Mouse (Mus musculus): ENCODE results near the gene Gm20708.
"Not testable (repeated sequence)": the region's sequence is repeated elsewhere in the genome, so short reads cannot be mapped to it uniquely, and the experiment has no call there.

Gm20708 gene

DNA sequence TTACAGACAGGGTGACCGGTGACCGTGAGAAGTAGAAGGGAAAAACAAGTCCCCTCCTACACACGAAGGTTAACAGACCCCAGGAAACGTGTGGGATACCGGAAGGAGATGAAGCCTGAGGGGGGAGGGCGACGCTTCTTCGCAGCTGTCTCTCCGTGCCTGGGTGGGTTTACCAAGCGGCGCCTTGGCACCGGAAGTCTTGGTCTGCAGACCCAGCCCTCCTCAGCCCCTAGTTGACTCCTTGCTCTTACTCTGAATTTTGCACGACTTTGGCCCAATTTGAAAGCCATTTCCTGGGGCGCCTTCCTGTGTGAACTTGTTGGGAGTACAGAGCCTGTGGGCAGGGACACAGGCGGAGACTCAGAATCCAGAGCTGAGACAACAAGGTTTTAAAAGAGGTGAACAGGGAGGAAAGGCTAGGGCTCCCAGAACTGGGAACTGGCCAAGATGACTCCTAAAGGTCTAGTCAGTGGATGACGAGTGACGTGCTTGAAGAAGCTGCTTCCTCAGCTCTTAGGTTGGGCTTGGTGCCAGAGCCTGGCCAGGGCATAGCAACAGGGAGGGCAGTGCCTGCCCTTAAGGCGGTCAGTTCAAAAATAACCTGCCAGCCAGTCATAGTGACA is 28.2 kb upstream of the Gm20708 start:
- DNase-seq (ENCODE audit: low read depth) = peak; percentile 36

DNA sequence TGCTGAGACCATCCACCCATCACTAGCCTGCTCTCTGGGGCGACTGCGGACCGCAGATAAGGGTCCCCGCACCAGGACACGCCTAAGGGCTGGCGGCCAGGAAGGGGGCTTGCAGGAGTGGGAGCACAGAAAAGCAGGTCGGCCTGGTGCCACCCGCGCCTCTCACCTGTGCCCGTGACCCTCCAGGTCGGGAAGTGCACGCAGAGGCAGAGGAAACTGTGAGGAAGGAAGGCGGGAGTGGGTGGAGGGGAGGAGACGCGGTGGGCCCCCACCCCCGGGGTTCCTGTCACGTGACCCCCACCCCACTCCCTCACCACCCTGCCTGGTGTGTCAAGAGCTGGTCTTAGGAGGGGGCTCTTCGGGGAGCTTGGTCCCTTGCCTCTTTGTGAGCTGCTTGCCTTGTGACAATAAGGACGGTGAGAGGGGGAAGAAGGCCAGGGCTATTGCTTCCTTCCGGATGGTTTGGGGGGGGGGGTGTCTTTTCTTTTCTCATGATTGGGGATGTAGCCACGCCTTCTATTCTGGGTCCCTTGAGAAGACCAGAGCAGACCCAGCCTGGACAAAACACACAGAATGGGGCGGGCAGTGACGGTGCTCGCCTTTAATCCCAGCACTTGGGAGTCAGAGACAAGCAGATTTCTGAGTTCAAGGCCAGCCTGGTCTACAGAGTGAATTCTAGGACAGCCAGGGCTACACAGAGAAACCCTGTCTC is 27.3 kb upstream of the Gm20708 start, which contains the start of the genes Tmc8 and Tmc6:
Tmc8 (plus strand) TSS at position 84 of the 712 bp plus-strand sequence.
Tmc6 (minus strand) TSS at position 206 of the 712 bp plus-strand sequence.
- peak; percentile 47 for DNase-seq (ENCODE audit: low read depth)

DNA sequence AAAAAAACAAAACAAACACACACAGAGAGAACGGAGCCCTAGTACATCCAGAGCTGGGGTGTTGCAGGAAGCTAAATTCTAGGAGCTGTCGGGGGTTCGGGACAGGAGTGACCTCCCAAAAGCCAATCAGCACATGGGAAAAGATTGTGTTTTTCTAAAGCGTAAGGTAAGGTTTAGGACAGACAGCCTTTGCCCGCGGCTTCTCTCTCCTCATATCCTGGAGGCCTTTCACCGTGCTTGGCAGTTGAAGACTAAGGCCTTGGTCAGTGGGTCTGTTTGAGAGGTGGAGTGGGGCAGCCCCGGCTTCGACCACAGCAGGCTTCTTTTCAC is 26.8 kb upstream of the Gm20708 start:
- DNase-seq (ENCODE audit: low read depth) = peak; percentile 24

DNA sequence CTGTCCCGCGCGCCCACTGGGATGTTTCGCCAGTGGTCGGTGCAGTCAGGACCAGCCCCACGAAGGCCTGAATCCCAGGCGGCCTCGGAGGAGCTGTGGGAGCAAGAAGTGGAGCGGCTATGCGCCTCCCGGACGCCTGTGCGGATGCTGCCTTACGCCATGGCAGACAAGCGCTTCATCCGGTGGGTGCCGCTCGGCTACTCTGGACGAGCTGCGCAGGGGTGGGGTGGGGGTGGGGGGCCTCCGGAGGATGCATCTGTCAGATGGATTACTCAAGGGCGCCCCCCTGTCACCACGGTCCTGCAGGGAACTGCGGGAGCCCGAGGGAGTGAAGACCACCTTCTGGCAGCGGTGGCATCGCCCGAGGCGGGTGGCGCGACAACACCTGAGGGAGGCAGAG is 26.4 kb upstream of the Gm20708 start:
- peak; percentile 53 for DNase-seq (ENCODE audit: low read depth)

DNA sequence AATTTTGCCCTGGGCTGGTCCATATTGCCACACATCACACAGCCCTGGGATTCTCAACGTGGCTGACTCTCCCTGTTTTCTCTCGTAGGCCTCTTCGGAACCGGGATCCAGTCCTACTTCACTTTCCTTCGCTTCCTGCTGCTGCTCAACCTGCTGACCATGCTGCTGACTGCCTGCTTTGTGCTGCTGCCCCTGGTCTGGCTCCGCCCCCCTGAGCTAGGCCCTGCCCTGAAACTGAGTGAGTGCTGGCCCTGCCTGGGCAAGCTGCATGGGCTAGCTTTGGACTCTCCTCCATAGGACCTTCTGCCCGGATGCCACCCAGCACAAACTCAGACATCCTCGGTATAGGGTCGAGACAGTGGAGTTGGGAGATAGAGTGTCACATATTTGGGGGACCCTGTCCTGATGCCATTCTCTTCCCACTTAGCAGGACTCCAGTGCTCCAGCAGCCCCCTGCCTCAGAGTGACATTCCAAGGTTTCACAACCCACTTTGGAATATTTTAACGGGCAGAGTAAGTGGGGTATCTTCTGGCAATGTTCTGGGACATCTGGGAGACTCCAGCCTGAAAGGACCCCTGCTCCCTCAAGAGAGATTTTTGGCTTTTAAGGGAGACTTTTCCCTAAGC is 25.7 kb upstream of the Gm20708 start:
- DNase-seq (ENCODE audit: low read depth) = no peak

DNA sequence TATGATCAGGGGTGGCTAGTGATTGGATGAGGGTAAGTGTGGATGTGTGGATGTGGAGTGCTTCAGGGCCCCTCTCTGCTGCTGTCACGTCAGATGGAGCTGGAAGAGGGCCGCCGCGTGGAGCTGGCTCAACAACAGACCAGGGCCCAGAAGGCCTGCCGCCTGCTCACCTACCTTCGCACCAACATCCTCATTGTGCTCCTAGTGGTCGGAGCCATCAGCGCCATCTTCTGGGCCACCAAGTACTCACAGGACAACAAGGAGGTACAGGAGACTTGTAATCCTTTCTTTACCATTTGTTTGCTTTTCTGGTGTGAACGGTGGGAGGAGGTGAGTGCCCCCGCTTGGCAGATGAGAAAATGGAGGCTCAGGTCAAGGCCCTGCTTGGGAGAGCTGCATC is 23.2 kb upstream of the Gm20708 start:
- DNase-seq (ENCODE audit: low read depth) = peak; percentile 33

GRCm38 (mm10) chr11:117788481-117788880 is 21.0 kb upstream of the Gm20708 start:
- not testable (repeated sequence) for DNase-seq (ENCODE audit: low read depth)

DNA sequence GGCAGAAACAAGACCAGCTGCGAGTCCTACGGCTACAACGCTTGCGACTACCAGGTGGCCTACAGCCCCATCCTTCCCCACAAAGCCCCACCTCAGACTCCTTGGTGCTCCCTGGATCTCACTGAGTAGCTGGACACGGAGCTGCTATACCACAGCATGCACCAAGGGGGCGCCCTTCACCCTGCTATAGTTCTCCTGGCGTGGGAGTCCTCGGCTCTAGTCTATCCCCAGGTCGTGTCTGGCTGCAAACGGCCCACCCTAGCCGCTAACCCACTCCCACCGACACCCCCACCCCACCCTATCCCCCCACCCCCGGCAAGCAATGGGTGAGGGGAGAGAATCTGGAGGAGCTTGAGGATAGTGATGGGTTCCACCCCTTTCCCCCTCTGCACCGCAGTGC is 19.2 kb upstream of the Gm20708 start:
- peak; percentile 63 for DNase-seq (ENCODE audit: low read depth)

GRCm38 (mm10) chr11:117790703-117791440 is 18.6 kb upstream of the Gm20708 start:
- peak; percentile 40 for DNase-seq (ENCODE audit: low read depth)

GRCm38 (mm10) chr11:117791441-117791761 is 18.1 kb upstream of the Gm20708 start:
- no peak for DNase-seq (ENCODE audit: low read depth)

DNA sequence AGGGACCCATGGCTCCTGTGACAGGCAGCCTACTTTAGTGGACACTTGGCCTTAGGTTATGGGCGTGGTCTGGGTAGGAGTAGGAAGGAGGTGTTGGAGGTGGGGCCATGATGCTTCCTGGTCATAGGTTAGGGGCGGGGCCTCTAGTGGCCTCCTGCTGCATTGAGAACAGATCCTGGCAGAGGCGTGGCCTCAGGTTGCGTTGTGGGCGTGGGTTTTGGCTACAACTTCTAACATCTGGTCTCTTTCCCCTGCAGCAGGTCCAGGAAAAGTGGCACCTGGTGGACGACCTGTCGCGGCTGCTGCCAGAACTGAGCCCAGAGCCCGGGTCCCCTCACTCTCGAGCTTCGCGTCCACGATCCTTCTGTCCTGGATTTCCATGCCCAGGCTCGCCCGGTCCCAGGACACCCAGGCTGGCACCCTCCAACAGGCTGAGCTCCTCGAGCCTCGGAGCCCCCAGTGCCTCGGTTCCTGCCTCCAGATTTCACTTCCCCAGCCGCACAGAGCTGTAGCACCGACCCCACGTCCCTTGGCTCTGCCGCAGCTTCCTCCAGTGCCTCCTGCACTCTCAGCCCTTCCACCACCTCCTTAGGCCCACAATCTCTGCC is 17.1 kb upstream of the Gm20708 start:
- DNase-seq (ENCODE audit: low read depth) = peak; percentile 87

DNA sequence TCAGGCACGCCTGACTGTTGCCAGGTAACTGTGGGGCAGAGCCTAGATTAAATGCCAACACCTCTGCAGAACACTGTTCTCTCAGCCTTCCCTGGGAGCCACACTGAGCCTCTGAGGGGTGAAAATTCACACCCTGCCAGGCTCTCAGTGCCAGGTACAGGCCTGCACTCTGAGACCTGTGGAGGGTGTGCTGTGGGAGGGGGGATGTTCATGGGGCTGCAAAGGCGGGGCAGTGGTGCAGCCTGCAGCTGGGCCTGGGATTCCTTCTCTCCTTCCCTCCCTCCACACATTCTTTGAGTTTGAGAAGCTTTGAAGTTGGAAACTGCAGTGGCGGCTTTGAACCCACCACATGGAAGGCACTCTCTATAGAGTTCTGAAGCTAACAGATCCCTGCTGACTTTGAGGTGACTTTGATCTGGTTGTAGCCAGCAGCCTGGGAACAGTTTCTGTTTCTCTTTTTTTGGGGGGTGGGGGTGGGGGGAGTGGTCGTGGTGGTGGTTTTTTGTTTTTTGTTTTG is 15.4 kb upstream of the Gm20708 start:
- no peak for DNase-seq (ENCODE audit: low read depth)

DNA sequence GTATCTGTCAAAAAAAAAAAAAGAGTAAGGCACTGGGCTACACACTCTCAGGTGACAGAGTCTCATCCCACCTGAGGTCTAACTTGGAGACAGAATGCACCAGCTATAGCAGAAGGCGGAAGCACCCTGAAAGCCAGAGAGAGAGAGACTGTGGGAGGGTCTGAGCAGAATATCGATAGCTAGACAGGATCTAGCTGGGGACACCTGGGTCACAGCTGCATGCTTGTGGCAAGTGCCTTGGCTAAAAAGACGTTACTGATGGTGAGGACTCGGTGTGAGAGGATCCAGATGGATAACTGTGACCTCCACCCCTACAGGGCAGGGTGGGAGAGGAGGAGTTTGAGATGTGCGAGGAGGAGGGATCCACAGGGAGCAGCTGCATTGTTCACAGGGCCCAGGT is 12.5 kb upstream of the Gm20708 start:
- DNase-seq (ENCODE audit: low read depth) = peak; percentile 30

- DNase-seq (ENCODE audit: low read depth) = peak; percentile 84
Measured at GRCm38 (mm10) chr11:117797511-117798159, 11.8 kb upstream of the Gm20708 start, which contains the start of gene 6030468B19Rik. TSS of gene 6030468B19Rik (plus strand) at chr11:117797660.

DNA sequence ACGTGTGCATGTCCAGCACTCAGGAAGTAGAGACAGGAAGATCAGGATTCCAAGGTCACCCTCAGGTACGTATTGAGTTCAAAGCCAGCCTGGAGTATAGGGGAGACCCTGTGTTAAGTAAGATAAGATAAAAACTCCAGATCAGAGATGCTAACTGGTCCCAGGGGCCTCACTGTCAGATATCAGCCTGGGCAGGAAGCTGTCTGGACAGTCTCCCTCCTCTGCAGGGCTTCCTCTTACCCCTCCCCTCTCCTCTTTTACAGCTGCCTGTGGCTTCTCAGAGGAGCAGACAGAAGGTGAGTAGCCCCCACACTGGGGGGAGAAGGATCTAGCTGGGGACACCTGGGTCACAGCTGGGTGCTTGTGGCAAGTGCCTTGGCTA is 11.3 kb upstream of the Gm20708 start:
- peak; percentile 33 for DNase-seq (ENCODE audit: low read depth)

DNA sequence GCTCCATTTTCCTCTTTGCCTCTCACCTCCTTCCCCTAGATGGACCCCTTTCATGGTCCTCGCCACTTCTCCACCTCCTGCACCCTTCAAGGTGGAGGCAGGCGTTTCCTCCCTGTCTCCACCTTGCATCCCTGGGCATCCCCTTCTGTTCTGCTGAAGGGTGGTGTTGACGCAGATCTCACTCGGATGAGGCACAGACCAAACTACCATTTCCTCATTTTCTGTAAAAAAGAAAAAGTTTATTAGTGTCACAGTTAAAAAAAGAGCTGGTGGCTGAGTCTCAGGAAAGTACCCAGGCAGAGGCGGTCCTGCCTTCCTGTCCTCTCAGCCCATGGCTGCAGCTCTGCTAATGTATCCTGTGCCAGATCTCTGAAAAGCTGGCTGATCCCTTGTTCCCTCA is 10.3 kb upstream of the Gm20708 start:
- no peak for DNase-seq (ENCODE audit: low read depth)

GRCm38 (mm10) chr11:117800038-117800437 is 9.4 kb upstream of the Gm20708 start:
- no peak for DNase-seq (ENCODE audit: low read depth)

DNA sequence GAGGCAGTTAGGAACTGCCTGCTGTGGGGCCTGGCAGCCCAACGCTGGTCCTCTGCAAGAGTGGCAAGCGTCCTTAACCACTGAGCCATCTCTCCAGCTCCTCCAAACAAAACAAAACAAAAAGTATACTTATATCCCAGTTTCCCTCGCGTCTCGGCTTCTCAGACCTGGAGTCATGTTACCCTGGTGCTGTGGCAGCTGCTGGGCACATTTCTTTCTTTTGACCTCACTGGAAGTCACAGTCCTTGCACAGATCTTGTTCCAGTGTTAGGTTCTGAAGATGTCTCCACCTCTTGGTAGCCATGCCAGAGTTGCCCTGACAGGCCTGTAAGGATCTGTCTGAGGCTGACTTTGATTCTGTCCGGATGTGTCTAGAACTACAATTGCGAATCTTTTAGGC is 7.8 kb upstream of the Gm20708 start:
- DNase-seq (ENCODE audit: low read depth) = no peak

DNA sequence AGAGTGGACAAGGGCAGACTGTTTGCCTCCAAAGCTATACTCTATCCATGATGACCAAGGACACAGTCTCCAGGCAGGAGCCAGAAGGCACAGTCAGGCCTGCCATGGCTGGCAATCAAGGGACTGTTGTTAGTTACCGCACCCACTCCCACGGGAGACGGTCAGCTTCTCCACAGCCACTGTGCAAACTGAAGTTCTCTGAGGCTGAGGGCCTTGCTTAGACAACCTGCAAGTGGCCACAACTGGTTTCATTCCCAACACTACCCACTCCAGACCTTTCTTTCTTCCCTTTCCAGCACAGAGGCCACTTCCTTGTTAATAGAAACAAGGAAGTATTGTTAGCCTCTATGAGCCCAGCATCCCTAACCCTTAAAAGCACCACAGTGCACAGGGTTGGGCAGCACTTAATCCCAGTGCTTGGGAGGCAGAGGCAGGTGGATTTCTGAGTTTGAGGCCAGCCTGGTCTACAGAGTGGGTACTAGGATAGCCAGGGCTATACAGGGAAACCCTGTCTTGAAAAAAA is 6.2 kb upstream of the Gm20708 start:
- DNase-seq (ENCODE audit: low read depth) = no peak

DNA sequence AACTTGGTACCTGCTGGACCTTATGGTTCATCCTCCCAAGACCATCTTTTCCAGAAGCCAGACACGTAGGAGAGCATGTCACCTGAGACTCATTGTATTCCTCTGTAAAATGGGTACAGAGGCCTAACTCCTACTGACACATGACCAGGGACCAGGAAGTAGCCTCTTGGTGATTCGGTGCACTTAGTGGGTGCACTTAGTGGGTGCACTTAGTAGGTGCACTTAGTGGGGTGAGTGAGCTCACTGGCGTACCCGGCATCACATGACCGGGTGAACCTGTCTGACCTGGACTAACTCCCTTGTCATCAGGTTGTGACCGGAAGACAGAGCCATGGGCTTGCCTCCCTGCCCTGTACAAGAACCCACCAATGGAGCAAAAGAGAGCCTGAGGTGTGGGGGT is 2.7 kb upstream of the Gm20708 start:
- no peak for DNase-seq (ENCODE audit: low read depth)

DNA sequence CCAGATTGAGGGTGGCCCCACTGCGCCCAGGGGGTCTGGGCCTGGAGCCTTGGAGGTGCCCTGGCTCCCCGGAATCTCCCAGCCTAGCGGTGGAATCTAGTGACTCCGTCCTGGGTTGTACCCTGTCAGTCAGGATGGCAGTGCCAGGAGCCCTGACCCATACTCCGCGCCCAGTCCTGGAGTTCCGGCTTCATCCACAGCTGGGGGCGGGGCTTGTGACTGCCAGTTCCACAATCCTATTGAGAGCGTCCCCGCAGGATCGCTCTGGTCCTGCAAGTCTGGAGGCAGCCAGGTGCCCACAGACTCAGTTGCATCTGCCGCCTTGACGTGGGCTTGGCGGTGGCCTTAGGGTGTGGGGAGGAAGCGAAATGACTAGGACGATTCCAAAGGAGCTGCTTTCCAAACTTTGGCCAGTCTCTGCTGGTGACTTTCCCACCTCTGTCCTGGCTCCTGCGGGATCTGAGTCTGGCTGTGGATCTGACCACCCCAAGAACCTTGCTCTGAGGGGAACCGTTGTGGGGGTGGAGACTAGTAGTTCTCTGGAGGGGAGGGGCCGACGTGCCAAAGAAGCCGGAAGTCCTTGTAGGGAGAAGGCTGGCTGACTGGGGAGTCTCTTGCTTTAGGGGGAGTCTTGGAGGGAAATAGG is 1.1 kb downstream of the Gm20708 start:
- peak; percentile 83 for DNase-seq (ENCODE audit: low read depth)

Data from c-Kit-positive CD71-positive TER-119-negative erythroid progenitor cells, embryonic 14.5 days (primary cell).